Mouse (Mus musculus) embryonic facial prominence, embryonic 13.5 days (tissue): ENCODE results near the gene Olfr272. TPM values are rescaled to one million over a fixed set of nuclear protein-coding genes. Genes with fewer than 3 reads are reported as not detected.

Experiments
- ATAC-seq: fragments of 200-750 bp; cut with Nextera tagmentation; 2 replicates; pipeline ENCODE4 v1.8.0; 2017; ENCODE audit warnings: low read depth; ENCODE audit not compliant: insufficient number of reproducible peaks, insufficient read depth, low FRiP score, low TSS enrichment
- H3K27ac ChIP-seq: fragments of 300-500 bp; sonication (generic); 2 replicates; pipeline ENCODE4 v1.5.1; 2015; ENCODE audit warnings: moderate library complexity, mild to moderate bottlenecking, inconsistent platforms
- H3K27me3 ChIP-seq: fragments of 300-500 bp; sonication (generic); 2 replicates; pipeline ENCODE4 v1.6.1; 2015; ENCODE audit warnings: mild to moderate bottlenecking, inconsistent platforms
- H3K36me3 ChIP-seq: fragments of 300-500 bp; sonication (generic); 2 replicates; pipeline ENCODE4 v1.6.1; 2015; ENCODE audit warnings: mild to moderate bottlenecking, inconsistent platforms
- H3K4me1 ChIP-seq: fragments of 300-500 bp; sonication (generic); 2 replicates; pipeline ENCODE4 v1.6.1; 2015; ENCODE audit warnings: inconsistent platforms
- H3K4me2 ChIP-seq: fragments of 300-500 bp; sonication (generic); 2 replicates; pipeline ENCODE4 v1.6.1; 2015; ENCODE audit warnings: moderate library complexity, mild to moderate bottlenecking, inconsistent platforms
- H3K4me3 ChIP-seq: fragments of 300-500 bp; sonication (generic); 2 replicates; pipeline ENCODE4 v1.5.1; 2015; ENCODE audit warnings: mild to moderate bottlenecking, inconsistent platforms
- H3K9ac ChIP-seq: fragments of 300-500 bp; sonication (generic); 2 replicates; pipeline ENCODE4 v1.6.1; 2015; ENCODE audit warnings: mild to moderate bottlenecking, inconsistent platforms
- H3K9me3 ChIP-seq: fragments of 300-500 bp; sonication (generic); 2 replicates; pipeline ENCODE4 v1.6.1; 2016; ENCODE audit warnings: inconsistent platforms
- WGBS: fragments of 180-500 bp; shearing (Covaris S2); methylation state at CpG from one replicate; pipeline ENCODE4 v1.1.7; 2015; ENCODE audit warnings: mixed read lengths; 5-methylcytosine and 5-hydroxymethylcytosine counted together
- polyA plus RNA-seq: library from polyadenylated mRNA; unstranded; fragments of >200 nt; fragmentation: Nextera tagmentation; extraction: Ambion mirVana; gene quantifications from 2 replicates; pipeline ENCODE4 v1.2.1, GENCODE M21; 2015

The Olfr272 gene
- not detected in 2 replicates for polyA plus RNA-seq

GRCm38 (mm10) chr4:52919078-52919477 is at the start of gene Olfr272:
TSS of gene Olfr272 (minus strand) at chr4:52919178.
- H3K27me3 ChIP-seq = no peaks in the 10 kb centered on the region
- no peak for ATAC-seq
- 83% methylated on average over 2 of the region's 2 CpGs for WGBS
- no peaks in the 10 kb centered on the region for H3K36me3 ChIP-seq
- no peak within 1 kb of the TSS for H3K4me3 ChIP-seq
- no peaks in the 10 kb centered on the region for H3K9me3 ChIP-seq
- no peak within 1 kb of the TSS for H3K9ac ChIP-seq
- H3K27ac ChIP-seq = no peak within 1 kb of the TSS
- H3K4me1 ChIP-seq = no peaks in the 10 kb centered on the region
- H3K4me2 ChIP-seq = no peak within 1 kb of the TSS

GRCm38 (mm10) chr4:52964247-52964646 is 45.3 kb upstream of the Olfr272 start, which contains the start of gene Olfr270:
TSS of gene Olfr270 (plus strand) at chr4:52964547.
- Histone ChIP-seq H3K9me3 (no peaks in the 10 kb centered on the region), H3K4me1 (no peaks in the 10 kb centered on the region), H3K27me3 (no peaks in the 10 kb centered on the region), H3K4me3 (no peak within 1 kb of the TSS), H3K9ac (no peak within 1 kb of the TSS), H3K4me2 (no peak within 1 kb of the TSS), H3K36me3 (no peaks in the 10 kb centered on the region), H3K27ac (no peak within 1 kb of the TSS)
- no peak for ATAC-seq

GRCm38 (mm10) chr4:52958693-52959092 is 39.7 kb upstream of the Olfr272 start:
- H3K9ac ChIP-seq = no peak overlapping the region
- no peaks in the 10 kb centered on the region for H3K9me3 ChIP-seq
- H3K4me1 ChIP-seq = no peaks in the 10 kb centered on the region
- no peak for ATAC-seq
- H3K36me3 ChIP-seq = no peaks in the 10 kb centered on the region
- H3K27me3 ChIP-seq = no peaks in the 10 kb centered on the region
- no peak overlapping the region for H3K4me2 ChIP-seq
- H3K4me3 ChIP-seq = no peak overlapping the region
- H3K27ac ChIP-seq = no peak overlapping the region
- WGBS = 40% methylated on average over 4 of the region's 4 CpGs

GRCm38 (mm10) chr4:52949005-52949404 is 30.0 kb upstream of the Olfr272 start:
- Histone ChIP-seq H3K4me3 (no peak overlapping the region), H3K9ac (no peak overlapping the region), H3K4me2 (no peak overlapping the region), H3K27ac (no peak overlapping the region), H3K4me1 (no peaks in the 10 kb centered on the region), H3K9me3 (no peaks in the 10 kb centered on the region), H3K27me3 (no peaks in the 10 kb centered on the region), H3K36me3 (no peaks in the 10 kb centered on the region)
- 71% methylated on average over 2 of the region's 2 CpGs for WGBS
- no peak for ATAC-seq

- no peak overlapping the region for H3K9ac ChIP-seq
- no peaks in the 10 kb centered on the region for H3K36me3 ChIP-seq
- no peaks in the 10 kb centered on the region for H3K4me1 ChIP-seq
- no peak overlapping the region for H3K4me2 ChIP-seq
- H3K27me3 ChIP-seq = no peaks in the 10 kb centered on the region
- H3K27ac ChIP-seq = no peak overlapping the region
- no peak overlapping the region for H3K4me3 ChIP-seq
- no peak for ATAC-seq
- H3K9me3 ChIP-seq = no peaks in the 10 kb centered on the region
Observed at GRCm38 (mm10) chr4:52946665-52947064, 27.7 kb upstream of the Olfr272 start.

- no peak for ATAC-seq
- WGBS = 87% methylated on average over 4 of the region's 4 CpGs
- Histone ChIP-seq H3K9ac (no peak overlapping the region), H3K27me3 (no peaks in the 10 kb centered on the region), H3K4me2 (no peak overlapping the region), H3K4me3 (no peak overlapping the region), H3K36me3 (no peaks in the 10 kb centered on the region), H3K27ac (no peak overlapping the region), H3K9me3 (no peaks in the 10 kb centered on the region), H3K4me1 (no peaks in the 10 kb centered on the region)
Observed at GRCm38 (mm10) chr4:52930480-52930879, 11.5 kb upstream of the Olfr272 start.

- WGBS = 81% methylated on average over 2 of the region's 2 CpGs
- no peak for ATAC-seq
- H3K9ac ChIP-seq = no peak overlapping the region
Observed at GRCm38 (mm10) chr4:52917311-52917688, 1.7 kb downstream of the Olfr272 start.

GRCm38 (mm10) chr4:52916659-52917310 is 2.2 kb downstream of the Olfr272 start:
- 82% methylated on average over 6 of the region's 6 CpGs for WGBS
- Histone ChIP-seq H3K4me2 (no peak overlapping the region), H3K27me3 (no peaks in the 10 kb centered on the region), H3K27ac (no peak overlapping the region), H3K4me1 (no peaks in the 10 kb centered on the region), H3K4me3 (no peak overlapping the region), H3K9me3 (no peaks in the 10 kb centered on the region), H3K9ac (no peak overlapping the region), H3K36me3 (no peaks in the 10 kb centered on the region)
- ATAC-seq = no peak

More at GRCm38 (mm10) chr4:52917311-52917688, 1.7 kb downstream of the Olfr272 start:
- Histone ChIP-seq H3K36me3 (no peaks in the 10 kb centered on the region), H3K4me1 (no peaks in the 10 kb centered on the region), H3K27ac (no peak overlapping the region), H3K9me3 (no peaks in the 10 kb centered on the region), H3K4me3 (no peak overlapping the region), H3K4me2 (no peak overlapping the region), H3K27me3 (no peaks in the 10 kb centered on the region)

GRCm38 (mm10) chr4:52912409-52912808 is 6.6 kb downstream of the Olfr272 start:
- ATAC-seq = no peak
- no peaks in the 10 kb centered on the region for H3K9me3 ChIP-seq
- WGBS = 49% methylated on average over 3 of the region's 3 CpGs
- no peak overlapping the region for H3K27ac ChIP-seq
- H3K4me2 ChIP-seq = no peak overlapping the region
- H3K9ac ChIP-seq = no peak overlapping the region
- no peaks in the 10 kb centered on the region for H3K36me3 ChIP-seq
- no peaks in the 10 kb centered on the region for H3K27me3 ChIP-seq
- H3K4me1 ChIP-seq = no peaks in the 10 kb centered on the region
- no peak overlapping the region for H3K4me3 ChIP-seq

- no peak overlapping the region for H3K4me2 ChIP-seq
- ATAC-seq = no peak
- WGBS = 72% methylated on average over 3 of the region's 3 CpGs
Observed at GRCm38 (mm10) chr4:52909542-52909941, 9.4 kb downstream of the Olfr272 start.

GRCm38 (mm10) chr4:52864156-52864555 is 54.8 kb downstream of the Olfr272 start:
- Histone ChIP-seq H3K27ac (no peak overlapping the region), H3K27me3 (no peaks in the 10 kb centered on the region), H3K4me2 (no peak overlapping the region), H3K4me3 (no peak overlapping the region), H3K9me3 (no peaks in the 10 kb centered on the region), H3K36me3 (no peaks in the 10 kb centered on the region), H3K9ac (no peak overlapping the region), H3K4me1 (no peaks in the 10 kb centered on the region)
- 91% methylated on average over 9 of the region's 9 CpGs for WGBS
- ATAC-seq = no peak

More at GRCm38 (mm10) chr4:52909542-52909941, 9.4 kb downstream of the Olfr272 start:
- Histone ChIP-seq H3K36me3 (no peaks in the 10 kb centered on the region), H3K4me1 (no peaks in the 10 kb centered on the region), H3K27me3 (no peaks in the 10 kb centered on the region), H3K9ac (no peak overlapping the region), H3K4me3 (no peak overlapping the region), H3K27ac (no peak overlapping the region), H3K9me3 (no peaks in the 10 kb centered on the region)
